Mouse (Mus musculus): ENCODE data around the gene Col8a2. TPM values are rescaled to one million over a fixed set of nuclear protein-coding genes. Genes with fewer than 3 reads are reported as not detected.
A peak's percentile ranks its signal among the peaks of the same experiment; 100 is the strongest.

Col8a2 gene
- polyA plus RNA-seq, 1 experiment from 2014 or later, result 15.7 TPM

- no peak overlapping the region for H3K4me3 ChIP-seq (ENCODE audit: low read depth, low read length)
- no peaks in the 10 kb centered on the region for H3K36me3 ChIP-seq (replicated peaks; ENCODE audit: control insufficient read depth, insufficient read depth, low read depth, low read length)
- peaks cover 4% of the 10 kb centered on the region; the same call in 1 of the 2 replicates for H3K27me3 ChIP-seq (ENCODE audit: control insufficient read depth, insufficient read depth, low read length)
- no peak overlapping the region for H3K27ac ChIP-seq (replicated peaks; ENCODE audit: low read depth, low read length)
- WGBS, result 44% methylated on average over 4 of the region's 4 CpGs
- peaks cover 16% of the 10 kb centered on the region for H3K4me1 ChIP-seq (ENCODE audit: control insufficient read depth, insufficient read depth, low read length)
- ATAC-seq (replicated peaks; ENCODE audit: insufficient number of reproducible peaks, low FRiP score, low TSS enrichment, low read depth) (no peak), DNase-seq (ENCODE audit: low spot score) (no peak)
- peak overlapping the region; percentile 66; the same call in 1 of the 2 replicates for H3K4me2 ChIP-seq (ENCODE audit: low read depth, low read length)
- no peaks in the 10 kb centered on the region for H3K9me3 ChIP-seq (replicated peaks; ENCODE audit: control insufficient read depth, low read length)
- no peak overlapping the region for H3K9ac ChIP-seq (replicated peaks; ENCODE audit: low read length)
Measured at GRCm38 (mm10) chr4:126295937-126296336, 9.3 kb downstream of the Col8a2 start.

GRCm38 (mm10) chr4:126296617-126297101 is 10.1 kb downstream of the Col8a2 start:
- Histone ChIP-seq H3K9me3 (replicated peaks; ENCODE audit: control insufficient read depth, low read length) (no peaks in the 10 kb centered on the region), H3K27ac (replicated peaks; ENCODE audit: low read depth, low read length) (peak overlapping the region; percentile 41; the same call in 1 of the 2 replicates), H3K4me2 (ENCODE audit: low read depth, low read length) (peak overlapping the region; percentile 66), H3K36me3 (replicated peaks; ENCODE audit: control insufficient read depth, insufficient read depth, low read depth, low read length) (no peaks in the 10 kb centered on the region), H3K9ac (replicated peaks; ENCODE audit: low read length) (peak overlapping the region; percentile 63), H3K4me1 (ENCODE audit: control insufficient read depth, insufficient read depth, low read length) (peaks cover 20% of the 10 kb centered on the region), H3K4me3 (ENCODE audit: low read depth, low read length) (peak overlapping the region; percentile 22), H3K27me3 (ENCODE audit: control insufficient read depth, insufficient read depth, low read length) (peaks cover 10% of the 10 kb centered on the region; the same call in 1 of the 2 replicates)
- ATAC-seq (replicated peaks; ENCODE audit: insufficient number of reproducible peaks, low FRiP score, low TSS enrichment, low read depth) (no peak), DNase-seq (ENCODE audit: low spot score) (peak; percentile 76)
- whole genome bisulfite sequencing, result under 1% methylated on average over 34 of the region's 34 CpGs

DNA sequence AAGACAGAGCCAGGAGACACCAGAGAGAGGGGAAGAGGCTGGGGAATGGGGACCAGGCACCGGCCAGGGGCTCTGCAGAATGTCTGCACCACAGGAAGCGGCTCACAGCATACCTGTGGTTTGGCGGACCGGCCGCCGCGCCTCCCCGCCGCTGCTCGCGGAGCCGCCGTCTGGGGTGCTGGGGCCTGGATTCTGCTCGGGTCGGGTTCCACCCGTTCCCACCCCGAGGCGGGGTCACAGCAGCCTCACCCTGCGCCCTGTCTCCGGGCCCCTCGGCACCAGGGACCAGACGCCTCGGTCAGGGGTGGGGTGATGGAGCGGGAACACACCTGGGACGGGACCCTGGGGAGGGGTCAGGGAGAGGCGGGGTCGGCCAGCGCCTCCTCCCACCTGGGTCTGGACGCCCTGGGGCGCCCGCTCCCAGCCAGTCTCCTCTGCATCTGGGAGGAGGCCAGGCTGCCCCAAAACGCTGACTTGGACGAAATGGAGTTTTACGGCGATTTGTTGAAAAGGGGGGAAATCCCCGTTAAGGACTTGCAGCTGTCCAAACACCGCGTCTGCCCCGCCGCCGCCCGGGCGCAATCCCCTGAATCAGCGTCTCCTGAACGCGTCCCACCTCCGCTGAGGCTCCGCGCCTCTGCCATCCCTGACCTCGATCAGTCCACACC is 14.5 kb downstream of the Col8a2 start:
- WGBS, result 1% methylated on average over 48 of the region's 50 CpGs

DNA sequence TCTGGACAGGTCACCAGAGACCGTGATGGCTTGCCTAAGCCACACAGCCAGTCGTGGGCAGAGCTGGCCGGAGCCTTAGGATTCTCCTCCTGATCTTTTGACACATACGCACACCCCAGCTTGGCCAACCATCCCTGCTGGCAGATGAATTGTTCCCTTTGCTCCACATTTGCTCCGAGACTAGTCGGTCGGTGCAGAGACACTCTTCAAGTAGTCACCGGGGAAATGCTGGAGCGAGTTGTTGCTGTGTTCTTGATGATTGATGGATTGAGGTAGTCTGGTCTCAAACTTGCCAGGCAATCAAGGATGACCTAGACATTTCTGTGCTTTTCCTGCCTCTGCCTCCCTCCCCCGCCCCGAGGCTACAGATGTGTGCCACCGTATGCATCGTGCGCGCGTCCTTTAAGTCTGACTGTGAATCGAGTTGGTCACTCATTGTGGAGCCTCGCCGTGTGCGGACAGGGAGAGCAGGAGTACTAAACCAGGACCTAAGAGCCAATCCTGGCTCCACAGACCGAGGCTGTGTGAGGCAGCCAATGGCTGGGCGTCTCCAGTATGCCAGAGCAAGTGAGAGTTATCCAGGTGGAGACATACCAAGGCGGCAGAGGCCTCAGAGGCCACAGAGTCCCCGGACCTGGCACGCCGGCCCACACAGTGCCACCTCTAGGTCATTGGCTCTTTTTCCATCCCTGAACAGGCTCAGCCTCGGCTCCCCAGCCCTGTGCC is 15.2 kb downstream of the Col8a2 start:
- Histone ChIP-seq H3K4me3 (ENCODE audit: low read depth, low read length) (peak overlapping the region; percentile 35), H3K27me3 (ENCODE audit: control insufficient read depth, insufficient read depth, low read length) (peaks cover 15% of the 10 kb centered on the region; the same call in 1 of the 2 replicates), H3K27ac (replicated peaks; ENCODE audit: low read depth, low read length) (peak overlapping the region; percentile 56; the same call in 1 of the 2 replicates), H3K4me1 (ENCODE audit: control insufficient read depth, insufficient read depth, low read length) (peaks cover 22% of the 10 kb centered on the region), H3K36me3 (replicated peaks; ENCODE audit: control insufficient read depth, insufficient read depth, low read depth, low read length) (no peaks in the 10 kb centered on the region), H3K4me2 (ENCODE audit: low read depth, low read length) (peak overlapping the region; percentile 83), H3K9me3 (replicated peaks; ENCODE audit: control insufficient read depth, low read length) (0 out of 2 replicates have a peak, but pooled peaks cover 2% of the 10 kb centered on the region), H3K9ac (replicated peaks; ENCODE audit: low read length) (peak overlapping the region; percentile 53)
- DNase-seq (ENCODE audit: low spot score) (peak; percentile 46), ATAC-seq (replicated peaks; ENCODE audit: insufficient number of reproducible peaks, low FRiP score, low TSS enrichment, low read depth) (peak; percentile 47; the same call in 1 of the 2 replicates)
- 4% methylated on average over 27 of the region's 27 CpGs for WGBS

More for the DNA sequence above, 14.5 kb downstream of the Col8a2 start:
- peak overlapping the region; percentile 35 for H3K4me3 ChIP-seq (ENCODE audit: low read depth, low read length)
- H3K4me1 ChIP-seq (ENCODE audit: control insufficient read depth, insufficient read depth, low read length), result peaks cover 25% of the 10 kb centered on the region
- DNase-seq (ENCODE audit: low spot score) (peak; percentile 79), ATAC-seq (replicated peaks; ENCODE audit: insufficient number of reproducible peaks, low FRiP score, low TSS enrichment, low read depth) (peak; percentile 49)
- peak overlapping the region; percentile 52 for H3K27ac ChIP-seq (replicated peaks; ENCODE audit: low read depth, low read length)
- peak overlapping the region; percentile 83 for H3K4me2 ChIP-seq (ENCODE audit: low read depth, low read length)
- 0 out of 2 replicates have a peak, but pooled peaks cover under 1% of the 10 kb centered on the region for H3K9me3 ChIP-seq (replicated peaks; ENCODE audit: control insufficient read depth, low read length)
- no peaks in the 10 kb centered on the region for H3K36me3 ChIP-seq (replicated peaks; ENCODE audit: control insufficient read depth, insufficient read depth, low read depth, low read length)
- peak overlapping the region; percentile 53 for H3K9ac ChIP-seq (replicated peaks; ENCODE audit: low read length)
- H3K27me3 ChIP-seq (ENCODE audit: control insufficient read depth, insufficient read depth, low read length), result peaks cover 15% of the 10 kb centered on the region; the same call in 1 of the 2 replicates

GRCm38 (mm10) chr4:126303877-126304276 is 17.3 kb downstream of the Col8a2 start:
- no peak for ATAC-seq (replicated peaks; ENCODE audit: insufficient number of reproducible peaks, low FRiP score, low TSS enrichment, low read depth)
- peaks cover 11% of the 10 kb centered on the region; the same call in 1 of the 2 replicates for H3K27me3 ChIP-seq (ENCODE audit: control insufficient read depth, insufficient read depth, low read length)

DNA sequence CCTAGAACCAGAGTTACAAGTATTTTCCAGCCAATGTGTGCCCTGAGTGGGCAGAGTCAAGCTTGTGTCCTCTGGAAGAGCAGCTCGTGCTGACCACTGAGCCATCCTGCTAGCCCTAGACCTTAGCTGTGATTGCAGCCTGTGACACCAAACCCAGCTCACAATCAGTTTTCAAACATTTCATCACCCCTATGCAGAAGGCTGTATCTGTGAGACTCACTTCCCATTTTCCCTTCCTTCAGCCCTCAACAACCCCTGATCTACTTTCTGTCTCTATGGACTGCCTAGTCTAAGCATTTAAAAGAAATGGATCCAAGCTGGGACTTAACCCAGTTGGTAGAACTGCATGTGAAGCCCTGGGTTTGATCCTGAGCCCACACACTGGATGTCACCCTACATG is 18.8 kb downstream of the Col8a2 start:
- Histone ChIP-seq H3K9ac (replicated peaks; ENCODE audit: low read length) (no peak overlapping the region), H3K4me2 (ENCODE audit: low read depth, low read length) (no peak overlapping the region), H3K27me3 (ENCODE audit: control insufficient read depth, insufficient read depth, low read length) (peaks cover 11% of the 10 kb centered on the region; the same call in 1 of the 2 replicates), H3K4me3 (ENCODE audit: low read depth, low read length) (no peak overlapping the region), H3K27ac (replicated peaks; ENCODE audit: low read depth, low read length) (no peak overlapping the region), H3K9me3 (replicated peaks; ENCODE audit: control insufficient read depth, low read length) (0 out of 2 replicates have a peak, but pooled peaks cover 2% of the 10 kb centered on the region), H3K36me3 (replicated peaks; ENCODE audit: control insufficient read depth, insufficient read depth, low read depth, low read length) (no peaks in the 10 kb centered on the region), H3K4me1 (ENCODE audit: control insufficient read depth, insufficient read depth, low read length) (peaks cover 16% of the 10 kb centered on the region)
- ATAC-seq (replicated peaks; ENCODE audit: insufficient number of reproducible peaks, low FRiP score, low TSS enrichment, low read depth) (no peak), DNase-seq (ENCODE audit: low spot score) (no peak)
- WGBS, result 100% methylated on average over 1 of the region's 1 CpGs

More at GRCm38 (mm10) chr4:126303877-126304276, 17.3 kb downstream of the Col8a2 start:
- DNase-seq (ENCODE audit: low spot score), result no peak
- Histone ChIP-seq H3K4me1 (ENCODE audit: control insufficient read depth, insufficient read depth, low read length) (peaks cover 16% of the 10 kb centered on the region), H3K9me3 (replicated peaks; ENCODE audit: control insufficient read depth, low read length) (0 out of 2 replicates have a peak, but pooled peaks cover 2% of the 10 kb centered on the region), H3K36me3 (replicated peaks; ENCODE audit: control insufficient read depth, insufficient read depth, low read depth, low read length) (no peaks in the 10 kb centered on the region), H3K4me2 (ENCODE audit: low read depth, low read length) (no peak overlapping the region), H3K27ac (replicated peaks; ENCODE audit: low read depth, low read length) (no peak overlapping the region), H3K4me3 (ENCODE audit: low read depth, low read length) (no peak overlapping the region), H3K9ac (replicated peaks; ENCODE audit: low read length) (no peak overlapping the region)
- 61% methylated on average over 4 of the region's 4 CpGs for whole genome bisulfite sequencing

- H3K9me3 ChIP-seq (replicated peaks; ENCODE audit: control insufficient read depth, low read length), result 0 out of 2 replicates have a peak, but pooled peaks cover 2% of the 10 kb centered on the region
- WGBS, result 84% methylated on average over 6 of the region's 6 CpGs
- H3K36me3 ChIP-seq (replicated peaks; ENCODE audit: control insufficient read depth, insufficient read depth, low read depth, low read length), result no peaks in the 10 kb centered on the region
- no peak overlapping the region for H3K4me2 ChIP-seq (ENCODE audit: low read depth, low read length)
- peaks cover 9% of the 10 kb centered on the region; the same call in 1 of the 2 replicates for H3K27me3 ChIP-seq (ENCODE audit: control insufficient read depth, insufficient read depth, low read length)
- no peak overlapping the region for H3K27ac ChIP-seq (replicated peaks; ENCODE audit: low read depth, low read length)
- no peak overlapping the region for H3K9ac ChIP-seq (replicated peaks; ENCODE audit: low read length)
- no peak for ATAC-seq (replicated peaks; ENCODE audit: insufficient number of reproducible peaks, low FRiP score, low TSS enrichment, low read depth)
- peaks cover 10% of the 10 kb centered on the region for H3K4me1 ChIP-seq (ENCODE audit: control insufficient read depth, insufficient read depth, low read length)
- H3K4me3 ChIP-seq (ENCODE audit: low read depth, low read length), result no peak overlapping the region
- DNase-seq (ENCODE audit: low spot score), result no peak
Measured at GRCm38 (mm10) chr4:126306058-126306457, 19.5 kb downstream of the Col8a2 start.

Data from embryonic facial prominence, embryonic 11.5 days (tissue).